Mouse (Mus musculus) heart, embryonic 13.5 days (tissue): ENCODE results near the gene Gpc6. TPM values are rescaled to one million over a fixed set of nuclear protein-coding genes. Genes with fewer than 3 reads are reported as not detected.

Experiments used
- ATAC-seq: fragments of 200-750 bp; cut with Nextera tagmentation; 2 replicates; pipeline ENCODE4 v1.8.0; 2017; ENCODE audit warnings: moderate TSS enrichment; ENCODE audit not compliant: insufficient number of reproducible peaks, low FRiP score, low TSS enrichment; ENCODE audit errors: extremely low read depth
- H3K27ac ChIP-seq: fragments of 300-500 bp; sonication (generic); replicated peaks from 2 replicates; pipeline ENCODE4 v1.5.1; 2015; ENCODE audit warnings: moderate library complexity, mild to moderate bottlenecking, inconsistent platforms
- H3K27me3 ChIP-seq: fragments of 300-500 bp; sonication (generic); replicated peaks from 2 replicates; pipeline ENCODE4 v1.6.1; 2015; ENCODE audit warnings: mild to moderate bottlenecking, inconsistent platforms
- H3K36me3 ChIP-seq: fragments of 300-500 bp; sonication (generic); 2 replicates; pipeline ENCODE4 v1.6.1; 2015; ENCODE audit warnings: mild to moderate bottlenecking, inconsistent platforms
- H3K4me1 ChIP-seq: fragments of 300-500 bp; sonication (generic); 2 replicates; pipeline ENCODE4 v1.6.1; 2015; ENCODE audit warnings: inconsistent platforms
- H3K4me2 ChIP-seq: fragments of 300-500 bp; sonication (generic); 2 replicates; pipeline ENCODE4 v1.6.1; 2015; ENCODE audit warnings: inconsistent platforms, mild to moderate bottlenecking, moderate library complexity
- H3K4me3 ChIP-seq: fragments of 300-500 bp; sonication (generic); 2 replicates; pipeline ENCODE4 v1.5.1; 2015; ENCODE audit warnings: moderate library complexity, mild to moderate bottlenecking, inconsistent platforms
- H3K9ac ChIP-seq: fragments of 300-500 bp; sonication (generic); 2 replicates; pipeline ENCODE4 v1.6.1; 2015; ENCODE audit warnings: inconsistent platforms, mild to moderate bottlenecking, moderate library complexity
- H3K9me3 ChIP-seq: fragments of 300-500 bp; sonication (generic); 2 replicates; pipeline ENCODE4 v1.6.1; 2016; ENCODE audit warnings: inconsistent platforms
- WGBS: fragments of 180-500 bp; shearing (Covaris S2); methylation state at CpG from one replicate; pipeline ENCODE4 v1.1.7; 2015; ENCODE audit warnings: mixed read lengths; 5-methylcytosine and 5-hydroxymethylcytosine counted together
- polyA plus RNA-seq: library from polyadenylated mRNA; unstranded; fragments of >200 nt; fragmentation: Nextera tagmentation; extraction: Ambion mirVana; gene quantifications from 2 replicates; pipeline ENCODE4 v1.2.1, GENCODE M21; 2015

The Gpc6 gene
- polyA plus RNA-seq, 1 experiment from 2014 or later, result 13.1 TPM

- H3K4me3 ChIP-seq, result no peak overlapping the region
- H3K9ac ChIP-seq, result no peak overlapping the region
- H3K4me1 ChIP-seq, result no peaks in the 10 kb centered on the region
- no peaks in the 10 kb centered on the region for H3K9me3 ChIP-seq
- no peaks in the 10 kb centered on the region for H3K36me3 ChIP-seq
- H3K27ac ChIP-seq, result no peak overlapping the region
- H3K27me3 ChIP-seq, result peaks cover 17% of the 10 kb centered on the region; the same call in 1 of the 2 replicates
- 88% methylated on average over 10 of the region's 10 CpGs for WGBS
- no peak overlapping the region for H3K4me2 ChIP-seq
- ATAC-seq, result no peak
These were observed 993.6 kb downstream of the Gpc6 start for GRCm38 (mm10) chr14:117918724-117919123.

GRCm38 (mm10) chr14:117919612-117920011 is 994.5 kb downstream of the Gpc6 start:
- no peak for ATAC-seq
- Histone ChIP-seq H3K4me1 (no peaks in the 10 kb centered on the region), H3K4me3 (no peak overlapping the region), H3K9me3 (no peaks in the 10 kb centered on the region), H3K27ac (no peak overlapping the region), H3K4me2 (no peak overlapping the region), H3K36me3 (no peaks in the 10 kb centered on the region), H3K27me3 (peaks cover 23% of the 10 kb centered on the region; the same call in 1 of the 2 replicates), H3K9ac (no peak overlapping the region)
- 89% methylated on average over 5 of the region's 5 CpGs for WGBS

GRCm38 (mm10) chr14:117921393-117922014 is 996.4 kb downstream of the Gpc6 start:
- Histone ChIP-seq H3K36me3 (no peaks in the 10 kb centered on the region), H3K4me1 (no peaks in the 10 kb centered on the region), H3K27ac (no peak overlapping the region), H3K9ac (no peak overlapping the region), H3K27me3 (peaks cover 36% of the 10 kb centered on the region), H3K9me3 (no peaks in the 10 kb centered on the region), H3K4me2 (no peak overlapping the region), H3K4me3 (no peak overlapping the region)
- 71% methylated on average over 18 of the region's 18 CpGs for WGBS
- no peak for ATAC-seq

- H3K27ac ChIP-seq, result no peak overlapping the region
- no peak overlapping the region for H3K9ac ChIP-seq
- H3K4me3 ChIP-seq, result no peak overlapping the region
- no peaks in the 10 kb centered on the region for H3K9me3 ChIP-seq
- no peaks in the 10 kb centered on the region for H3K36me3 ChIP-seq
- 77% methylated on average over 8 of the region's 8 CpGs for WGBS
- H3K27me3 ChIP-seq, result peaks cover 52% of the 10 kb centered on the region
- no peaks in the 10 kb centered on the region for H3K4me1 ChIP-seq
- H3K4me2 ChIP-seq, result no peak overlapping the region
- no peak for ATAC-seq
These were observed 998.6 kb downstream of the Gpc6 start for GRCm38 (mm10) chr14:117923667-117924066.

- no peaks in the 10 kb centered on the region for H3K9me3 ChIP-seq
- WGBS, result 41% methylated on average over 13 of the region's 13 CpGs
- H3K4me2 ChIP-seq, result no peak overlapping the region
- H3K27ac ChIP-seq, result no peak overlapping the region
- H3K4me3 ChIP-seq, result no peak overlapping the region
- no peak overlapping the region for H3K9ac ChIP-seq
- ATAC-seq, result no peak
- H3K4me1 ChIP-seq, result peaks cover 10% of the 10 kb centered on the region
- no peaks in the 10 kb centered on the region for H3K36me3 ChIP-seq
- H3K27me3 ChIP-seq, result peaks cover 82% of the 10 kb centered on the region
These were observed 1005.2 kb downstream of the Gpc6 start for GRCm38 (mm10) chr14:117930105-117930847.

GRCm38 (mm10) chr14:117930848-117931816 is 1006.0 kb downstream of the Gpc6 start:
- ATAC-seq, result no peak
- no peak overlapping the region for H3K4me2 ChIP-seq
- peaks cover 10% of the 10 kb centered on the region for H3K4me1 ChIP-seq
- peaks cover 82% of the 10 kb centered on the region for H3K27me3 ChIP-seq
- H3K9ac ChIP-seq, result no peak overlapping the region
- H3K27ac ChIP-seq, result no peak overlapping the region
- WGBS, result 77% methylated on average over 16 of the region's 16 CpGs
- no peak overlapping the region for H3K4me3 ChIP-seq
- H3K9me3 ChIP-seq, result no peaks in the 10 kb centered on the region
- H3K36me3 ChIP-seq, result no peaks in the 10 kb centered on the region

- H3K9ac ChIP-seq, result no peak overlapping the region
- ATAC-seq, result no peak
- peaks cover 10% of the 10 kb centered on the region for H3K4me1 ChIP-seq
- no peak overlapping the region for H3K4me3 ChIP-seq
- H3K27ac ChIP-seq, result no peak overlapping the region
- 85% methylated on average over 17 of the region's 17 CpGs for whole genome bisulfite sequencing
- H3K27me3 ChIP-seq, result peaks cover 82% of the 10 kb centered on the region
- H3K4me2 ChIP-seq, result no peak overlapping the region
- H3K9me3 ChIP-seq, result no peaks in the 10 kb centered on the region
- H3K36me3 ChIP-seq, result no peaks in the 10 kb centered on the region
These were observed 1007.2 kb downstream of the Gpc6 start for GRCm38 (mm10) chr14:117932163-117932851.

- no peak overlapping the region for H3K4me3 ChIP-seq
- H3K27ac ChIP-seq, result no peak overlapping the region
- no peaks in the 10 kb centered on the region for H3K9me3 ChIP-seq
- H3K27me3 ChIP-seq, result peaks cover 85% of the 10 kb centered on the region
- H3K4me1 ChIP-seq, result no peaks in the 10 kb centered on the region
- H3K36me3 ChIP-seq, result no peaks in the 10 kb centered on the region
- no peak for ATAC-seq
- whole genome bisulfite sequencing, result 41% methylated on average over 2 of the region's 2 CpGs
- no peak overlapping the region for H3K4me2 ChIP-seq
- H3K9ac ChIP-seq, result no peak overlapping the region
These were observed 1013.4 kb downstream of the Gpc6 start for GRCm38 (mm10) chr14:117938554-117938953.

GRCm38 (mm10) chr14:117939471-117939870 is 1014.4 kb downstream of the Gpc6 start:
- WGBS, result 85% methylated on average over 7 of the region's 7 CpGs
- Histone ChIP-seq H3K9ac (no peak overlapping the region), H3K36me3 (no peaks in the 10 kb centered on the region), H3K9me3 (no peaks in the 10 kb centered on the region), H3K27ac (no peak overlapping the region), H3K4me3 (no peak overlapping the region), H3K4me1 (no peaks in the 10 kb centered on the region), H3K27me3 (peaks cover 88% of the 10 kb centered on the region), H3K4me2 (no peak overlapping the region)
- no peak for ATAC-seq

- Histone ChIP-seq H3K4me3 (no peak overlapping the region), H3K4me1 (peaks cover 5% of the 10 kb centered on the region), H3K27ac (no peak overlapping the region), H3K9ac (no peak overlapping the region), H3K9me3 (peaks cover 17% of the 10 kb centered on the region; the same call in 1 of the 2 replicates), H3K36me3 (no peaks in the 10 kb centered on the region), H3K4me2 (no peak overlapping the region), H3K27me3 (peaks cover 97% of the 10 kb centered on the region)
- ATAC-seq, result no peak
- 72% methylated on average over 4 of the region's 4 CpGs for WGBS
These were observed 1020.9 kb downstream of the Gpc6 start for GRCm38 (mm10) chr14:117945920-117946503.
